Mouse (Mus musculus) CD4-positive, CD25-positive, alpha-beta regulatory T cell, adult 2 months (primary cell): Measurements from ENCODE around the gene Ror1.

ENCODE experiments used
- DNase-seq: peaks from one replicate; pipeline ENCODE4 v3.0.0-alpha.2; 2012; ENCODE audit warnings: low read depth, low spot score

Ror1 gene

DNA sequence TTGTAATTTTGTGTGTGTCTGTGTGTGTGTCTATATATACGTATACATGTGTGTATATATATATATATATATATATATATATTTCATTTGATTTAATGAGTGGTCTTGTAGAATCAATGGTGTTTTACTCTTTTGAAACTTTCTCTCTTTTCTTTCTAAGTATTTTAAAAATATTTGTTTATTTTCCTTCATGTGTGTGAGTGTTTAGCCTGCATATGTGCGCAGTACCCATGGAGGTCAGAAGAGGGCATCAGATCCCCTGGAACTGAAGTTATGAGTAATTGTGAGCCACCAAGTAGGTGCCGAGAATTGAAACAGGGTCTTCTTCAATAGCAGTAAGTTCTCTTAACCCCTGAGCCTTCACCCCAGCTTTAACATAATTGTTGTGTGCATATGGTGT is 20.8 kb downstream of the Ror1 start:
- no peak for DNase-seq

DNA sequence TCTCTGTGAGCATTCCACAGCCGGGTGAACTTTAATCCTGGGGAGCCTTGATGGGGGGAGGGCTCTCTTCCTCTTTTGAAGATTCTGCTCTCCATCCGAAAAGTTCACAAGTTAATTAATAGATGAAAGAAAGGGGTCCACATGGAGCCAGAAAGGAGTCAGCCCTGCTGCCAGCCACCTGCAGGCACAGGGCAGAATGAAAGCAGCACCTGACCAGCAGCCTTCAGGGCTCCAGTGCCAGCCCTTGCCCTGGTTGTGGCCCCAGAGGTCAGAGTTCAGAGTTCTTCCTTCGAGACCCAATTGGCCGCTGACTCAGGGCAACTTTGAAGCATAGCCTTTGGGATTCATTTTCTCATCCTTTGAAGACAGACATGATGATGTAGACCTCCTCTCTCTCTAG is 23.1 kb downstream of the Ror1 start:
- no peak for DNase-seq

DNA sequence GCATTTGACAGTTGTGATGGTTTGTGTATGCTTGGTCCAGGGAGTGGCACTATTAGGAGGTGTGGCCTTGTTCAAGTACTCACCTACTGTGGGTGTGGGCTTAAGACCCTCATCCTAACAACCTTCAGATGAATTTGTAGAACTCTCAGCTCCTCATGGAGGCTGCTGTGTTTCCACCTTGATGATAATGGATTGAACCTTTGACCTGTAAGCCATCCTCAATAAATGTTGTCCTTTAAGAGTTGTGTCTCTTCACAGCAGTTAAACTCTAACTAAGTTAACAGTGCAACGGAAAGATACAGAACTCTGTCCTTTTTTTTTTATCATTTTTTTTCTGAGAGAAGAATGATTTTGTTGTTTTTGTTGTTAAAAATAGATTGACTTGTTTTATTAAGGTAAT is 23.8 kb downstream of the Ror1 start:
- no peak for DNase-seq

DNA sequence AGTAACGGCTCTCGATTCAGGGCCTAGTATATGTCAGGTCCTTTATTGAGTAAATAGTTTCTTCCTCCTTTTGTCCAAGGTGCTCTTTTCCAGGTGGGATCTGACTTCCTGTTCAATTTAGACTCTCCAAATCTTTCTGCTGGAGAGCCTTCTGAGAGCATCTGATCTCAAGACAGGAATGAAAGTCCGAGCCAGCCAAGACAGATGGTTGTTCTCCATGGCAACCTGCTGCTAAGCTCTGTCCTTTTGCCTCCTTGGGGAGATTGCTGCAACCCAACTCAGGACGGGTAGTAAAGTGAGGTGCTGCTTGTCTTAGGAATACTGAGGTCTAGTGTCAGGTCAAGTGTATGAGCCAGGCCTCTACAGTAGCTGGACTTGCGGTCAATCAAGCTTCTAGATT is 25.0 kb downstream of the Ror1 start:
- DNase-seq: no peak

DNA sequence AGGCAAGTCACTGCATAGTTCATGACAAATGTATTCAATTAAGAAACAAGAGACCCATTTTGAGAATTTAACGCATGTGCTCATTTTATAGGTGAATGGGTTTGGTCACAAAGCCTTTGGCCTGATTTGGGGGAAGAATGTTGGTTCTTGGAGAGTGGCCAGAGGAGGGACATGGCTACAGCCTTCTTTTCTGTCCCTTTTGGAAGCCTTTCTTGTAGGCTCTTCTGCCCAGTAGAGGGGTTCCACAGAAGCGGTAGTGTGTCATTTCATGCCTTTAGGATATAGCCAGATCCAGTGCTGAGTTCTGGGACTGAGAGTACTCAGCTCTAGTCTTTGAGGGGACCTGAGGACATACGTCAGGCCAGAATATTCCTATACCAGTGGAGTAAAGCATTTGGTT is 26.8 kb downstream of the Ror1 start:
- no peak for DNase-seq

DNA sequence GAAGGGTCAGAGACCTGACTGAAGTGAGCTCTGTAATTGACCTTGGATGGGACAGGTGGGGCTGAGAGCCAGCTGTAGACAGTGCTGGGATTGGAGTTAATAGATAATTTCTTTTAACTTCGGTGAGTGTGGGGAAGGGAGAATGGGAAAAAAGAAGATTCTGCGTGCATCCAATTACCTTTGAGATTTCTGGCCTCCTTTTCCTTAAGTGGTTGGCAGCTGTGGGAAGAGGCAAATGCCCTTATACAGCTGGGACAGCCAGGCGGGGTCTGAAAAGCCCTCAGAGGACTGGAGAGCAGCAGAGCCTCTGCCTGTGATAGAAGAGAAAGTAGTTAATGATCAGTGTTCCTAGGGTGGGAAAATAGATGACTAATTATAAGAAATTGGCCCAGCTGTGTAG is 27.9 kb downstream of the Ror1 start:
- no peak for DNase-seq

DNA sequence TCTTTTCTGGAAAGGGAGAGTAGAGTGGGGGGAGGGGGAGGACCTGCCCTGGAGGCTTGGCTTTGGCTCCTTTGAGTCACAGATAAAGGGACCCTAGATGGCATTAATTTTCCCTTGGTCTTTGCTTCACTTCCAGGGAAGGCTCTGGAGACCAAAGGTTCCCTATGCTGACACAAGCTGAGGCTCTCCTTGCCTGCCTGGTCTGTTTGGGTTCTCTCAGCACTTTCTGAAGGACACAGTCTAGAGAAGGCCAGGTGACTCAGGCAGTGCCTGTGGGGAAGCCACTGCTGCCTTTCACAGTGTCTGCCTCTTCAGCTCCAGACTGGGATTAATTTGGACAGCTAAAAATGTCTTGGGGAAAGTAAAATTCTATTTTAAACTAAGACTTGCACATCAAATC is 28.5 kb downstream of the Ror1 start:
- DNase-seq: no peak

DNA sequence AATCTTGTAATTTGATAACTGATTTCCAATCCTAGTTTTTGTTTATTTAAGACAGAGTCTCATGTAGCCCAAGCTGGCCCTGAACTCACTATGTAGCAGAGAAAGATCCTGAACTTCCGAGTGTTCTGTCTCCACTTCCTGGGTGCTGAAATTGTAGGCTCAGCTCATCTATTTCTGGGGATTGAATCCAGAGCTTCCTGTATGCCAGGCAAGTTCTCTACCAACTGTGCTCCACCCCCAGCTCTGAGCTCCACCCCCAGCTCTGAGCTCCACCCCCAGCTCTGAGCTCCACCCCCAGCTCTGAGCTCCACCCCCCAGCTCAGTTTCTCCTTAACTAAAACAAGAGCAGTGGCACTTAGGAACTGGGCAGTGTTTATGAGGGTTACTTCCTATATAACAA is 29.3 kb downstream of the Ror1 start:
- no peak for DNase-seq

DNA sequence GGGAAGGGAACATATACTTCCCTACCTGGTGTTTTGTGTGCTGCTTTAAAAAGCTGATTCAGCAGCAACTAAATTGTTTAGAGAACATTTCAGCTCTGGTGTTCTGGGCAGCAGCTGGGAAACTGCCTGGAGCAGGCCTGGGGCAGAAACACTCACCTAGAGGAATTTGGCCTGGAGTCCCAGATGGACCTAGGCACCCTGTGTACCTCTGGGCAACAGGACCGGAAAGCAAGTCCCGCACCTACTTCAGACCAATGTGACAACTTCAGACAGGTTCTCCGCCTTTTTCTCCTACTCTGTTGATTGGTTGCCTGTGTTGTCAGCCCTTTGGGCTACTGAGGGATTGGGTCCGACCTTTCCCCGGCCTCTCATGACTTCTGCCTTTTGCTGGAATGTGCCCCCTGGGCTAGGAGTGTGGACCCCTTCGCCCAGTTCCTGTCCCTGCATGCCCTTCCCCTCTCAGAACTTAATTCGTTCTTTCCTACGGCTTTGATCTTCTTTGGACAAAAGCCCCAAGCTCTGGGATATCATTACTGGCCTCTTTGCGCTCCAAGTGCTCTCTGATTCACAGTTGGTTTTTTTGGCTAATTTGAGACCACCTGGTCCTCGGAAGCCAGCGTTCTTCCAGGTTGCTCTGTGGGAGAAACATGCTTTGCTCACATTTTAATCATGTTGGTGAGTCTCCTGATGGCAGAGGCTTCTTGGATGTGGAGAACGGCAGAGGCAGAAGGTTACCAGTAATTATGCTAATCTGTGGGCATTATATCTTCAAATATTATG is 31.1 kb downstream of the Ror1 start:
- DNase-seq: no peak

DNA sequence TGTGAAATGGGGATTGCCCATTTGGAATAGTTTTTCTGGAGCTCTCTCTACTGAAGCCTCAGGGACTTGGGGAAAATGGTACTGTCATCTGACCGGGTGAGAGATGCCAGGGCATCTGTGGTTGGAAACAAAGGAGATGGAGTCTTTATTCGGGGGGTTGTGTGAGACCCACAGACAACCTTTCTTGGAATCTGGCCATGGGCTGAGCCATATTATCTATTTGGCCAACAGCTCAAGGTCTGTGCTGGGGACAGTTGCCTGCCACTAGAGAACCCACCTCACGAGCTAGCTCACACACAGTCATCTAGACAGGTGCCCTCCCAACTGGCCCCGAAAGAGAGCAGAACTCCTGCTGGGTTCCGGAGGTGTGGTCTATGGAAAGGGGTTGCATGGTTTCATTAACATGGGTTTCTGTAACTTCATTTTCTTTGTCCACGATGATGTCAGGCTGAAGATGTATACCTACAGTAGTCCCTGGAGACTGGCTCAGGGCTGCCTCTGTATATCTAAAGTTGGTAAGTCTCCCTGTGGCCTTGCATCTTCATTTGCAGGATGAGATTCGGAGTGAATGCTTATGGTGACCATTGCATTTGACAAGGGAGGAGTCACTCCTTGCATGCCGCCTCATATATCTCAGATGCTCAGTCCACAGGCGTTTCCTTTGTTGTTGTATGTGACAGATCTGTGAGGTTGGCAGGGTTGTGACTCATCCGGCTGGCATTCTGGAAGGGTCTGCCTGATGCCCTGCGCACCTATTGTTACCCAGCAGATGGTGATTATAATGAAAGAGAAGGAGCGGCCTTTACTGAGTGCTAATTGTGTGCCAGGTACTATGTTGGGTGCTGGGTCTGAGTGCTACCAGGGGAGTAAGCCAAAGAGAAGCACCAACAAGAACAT is 32.7 kb downstream of the Ror1 start:
- DNase-seq: no peak

DNA sequence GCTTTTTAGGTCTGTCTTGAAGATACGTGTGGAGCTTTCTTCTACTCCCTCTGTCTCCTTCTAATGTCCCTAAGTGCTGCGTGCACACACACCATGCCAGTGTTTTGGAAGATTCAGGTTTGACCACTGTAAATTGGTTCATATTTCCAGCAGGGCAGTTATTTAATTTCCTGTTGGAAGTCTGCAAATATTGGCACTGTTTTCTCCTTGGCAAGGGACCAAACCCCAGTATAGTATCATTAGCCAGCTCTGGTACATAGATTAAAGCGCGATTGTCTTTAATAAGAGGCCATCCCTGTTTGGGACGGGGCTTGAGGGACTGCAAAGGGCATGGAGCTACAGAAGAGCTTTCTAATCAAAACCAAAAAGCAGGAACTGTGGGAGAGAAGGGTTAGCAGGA is 33.6 kb downstream of the Ror1 start:
- no peak for DNase-seq

DNA sequence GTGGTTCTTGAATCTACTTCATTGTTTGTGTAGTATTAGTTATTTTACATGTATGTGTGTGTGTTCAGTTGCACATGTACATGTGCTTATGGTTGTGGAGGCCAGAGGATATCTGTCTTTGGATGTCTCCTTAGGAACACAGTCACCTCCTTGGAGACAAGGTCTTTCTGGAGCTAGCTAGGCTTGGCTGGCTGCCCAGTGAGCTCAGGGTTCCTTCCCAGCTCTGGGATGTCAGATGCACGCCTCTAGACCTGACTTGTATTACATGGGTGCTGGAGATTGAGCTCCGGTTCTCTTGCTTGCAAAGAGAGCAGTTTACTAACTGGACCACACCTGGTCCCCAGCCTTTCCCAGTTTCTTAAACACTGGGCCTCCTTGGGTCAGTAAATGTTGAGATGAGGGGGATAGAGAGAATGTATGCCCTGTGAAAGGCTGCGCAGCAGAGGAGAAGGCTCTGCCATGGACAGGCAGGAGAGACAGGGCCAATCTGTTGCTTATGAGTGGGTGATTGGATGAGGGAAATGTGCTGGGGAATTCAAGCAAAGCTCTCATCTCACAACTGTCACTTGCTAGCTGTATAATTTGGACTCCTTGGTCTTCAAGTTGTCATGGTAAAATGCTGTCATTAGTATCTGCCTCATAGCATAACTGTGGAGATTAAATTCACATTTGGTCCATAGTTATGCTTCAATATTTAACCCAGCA is 35.3 kb downstream of the Ror1 start:
- no peak for DNase-seq

DNA sequence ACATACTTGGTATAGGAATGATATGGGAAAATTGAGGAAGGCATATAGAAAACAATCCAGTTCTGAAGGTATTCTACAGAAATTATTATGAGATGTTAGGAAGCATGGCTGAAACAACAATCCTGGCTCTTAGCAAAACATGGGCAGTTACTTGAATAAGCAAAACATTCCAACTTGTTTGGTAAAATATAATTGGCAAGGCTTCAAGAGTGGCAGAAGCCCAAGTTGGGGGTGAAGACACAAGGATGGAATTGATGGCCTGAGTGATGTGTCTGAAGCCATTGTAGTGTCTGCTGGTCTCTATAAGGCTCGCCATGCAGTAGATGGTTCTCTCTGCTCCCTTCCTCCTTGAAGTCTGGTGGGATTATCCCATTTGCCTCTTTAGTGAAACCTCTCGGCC is 35.9 kb downstream of the Ror1 start:
- DNase-seq: no peak

DNA sequence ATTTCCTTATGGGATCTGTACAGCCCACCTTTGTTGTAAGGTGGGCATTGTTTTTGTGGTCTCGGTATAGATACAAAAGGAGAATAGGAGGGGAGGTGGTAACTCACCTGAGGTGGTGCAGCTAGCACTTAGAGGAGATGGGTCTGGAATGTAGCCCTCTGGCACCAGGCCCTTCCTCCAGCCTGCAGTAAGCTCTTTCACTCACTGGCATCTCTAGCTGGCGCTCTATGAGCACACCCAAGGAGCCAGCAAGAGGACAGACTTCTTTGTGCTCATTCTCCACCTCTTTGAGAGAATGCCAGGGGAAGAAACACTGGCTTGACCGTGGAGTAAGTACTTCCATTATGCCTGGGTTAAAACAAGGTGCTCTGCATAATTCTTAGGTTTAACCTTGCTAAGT is 36.7 kb downstream of the Ror1 start:
- no peak for DNase-seq

DNA sequence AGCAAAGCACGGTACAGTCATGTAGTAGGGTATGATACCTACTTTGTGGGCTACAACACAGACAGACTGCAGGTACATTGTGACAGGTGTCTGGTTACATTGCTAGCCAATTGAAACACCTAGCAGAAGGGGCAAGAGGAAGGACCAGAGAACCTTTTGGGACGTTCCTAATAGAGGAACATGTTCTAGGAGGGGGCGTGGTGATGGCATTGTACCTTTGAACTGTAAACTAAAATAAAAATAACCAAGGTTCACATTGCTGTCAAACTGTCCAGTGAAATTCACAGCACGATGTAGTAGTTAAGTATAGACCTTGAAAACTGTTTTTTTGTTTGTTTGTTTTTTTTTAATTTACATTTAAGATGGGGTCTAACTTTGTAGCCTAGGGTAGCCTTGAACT is 40.5 kb downstream of the Ror1 start:
- DNase-seq: no peak

DNA sequence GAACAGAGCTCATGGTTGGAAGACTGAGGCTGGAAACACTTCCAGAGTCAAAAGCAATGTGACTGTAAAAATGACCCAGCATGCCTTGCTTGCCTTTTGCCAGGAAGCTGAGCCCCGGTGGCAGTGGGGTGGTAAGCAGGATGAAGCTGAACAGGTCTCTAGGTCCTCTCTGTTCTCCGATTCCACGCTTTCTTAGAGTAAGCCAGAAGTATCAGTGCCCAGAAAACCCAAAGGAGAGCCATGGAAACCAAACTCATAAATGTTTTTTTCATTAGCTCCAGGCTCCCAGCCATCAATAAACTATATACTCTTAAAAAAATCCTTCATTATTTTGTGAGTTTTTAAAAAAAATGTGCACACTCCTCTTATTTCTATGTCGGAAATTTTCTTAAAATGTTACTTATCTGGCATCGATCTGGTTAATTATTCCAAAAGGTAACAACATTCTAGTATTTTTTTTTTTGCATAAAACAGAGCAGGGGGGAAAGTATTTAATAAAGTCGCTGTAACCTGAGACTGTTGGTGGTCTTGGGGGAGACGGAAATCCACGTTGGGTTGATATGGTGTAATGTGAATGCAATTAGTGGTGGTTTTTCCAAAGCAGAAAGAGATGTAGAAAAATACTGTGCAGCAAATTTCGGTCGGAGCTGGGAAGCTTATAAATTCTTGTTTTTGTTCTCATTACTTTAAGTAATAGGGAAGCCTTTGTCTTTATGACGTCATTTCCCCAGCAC is 41.7 kb downstream of the Ror1 start:
- no peak for DNase-seq

DNA sequence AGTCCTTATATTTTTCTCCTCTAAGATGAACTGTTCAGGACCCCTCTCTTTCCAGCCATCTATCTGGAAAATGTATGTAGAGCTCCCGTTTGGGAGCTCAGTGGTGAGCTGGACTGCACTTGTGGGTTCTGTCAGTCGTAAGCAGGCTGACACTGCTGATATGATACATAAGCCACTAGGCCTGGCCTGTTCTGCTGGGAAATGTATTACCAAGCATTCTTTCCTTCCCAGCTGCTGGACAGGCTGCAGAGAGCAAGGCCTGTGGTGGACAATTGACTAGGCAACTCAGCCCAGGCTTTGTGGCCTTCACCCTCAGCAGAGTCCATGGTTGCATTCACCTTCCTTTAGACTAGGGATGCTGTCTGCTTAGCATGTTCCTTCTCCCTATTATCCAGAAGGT is 46.0 kb downstream of the Ror1 start:
- no peak for DNase-seq

DNA sequence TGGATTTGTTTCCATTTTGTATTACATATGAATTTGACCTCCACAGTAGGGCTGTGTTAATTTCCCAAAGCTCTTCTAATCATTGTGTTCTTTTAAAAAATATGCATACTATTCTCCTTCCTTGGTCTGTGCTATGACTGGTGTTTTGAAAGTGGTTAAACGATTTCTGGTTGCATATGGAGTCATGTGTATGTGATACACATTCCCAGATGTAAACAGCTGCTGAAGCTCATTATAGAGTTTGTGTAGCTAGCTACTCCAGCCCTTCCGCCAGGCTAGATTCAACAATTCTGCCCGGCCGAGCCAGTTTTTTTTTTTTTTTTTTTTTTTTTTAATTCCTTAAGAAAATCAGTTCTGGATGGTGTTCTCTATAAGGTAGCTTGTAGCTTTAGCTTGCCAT is 49.2 kb downstream of the Ror1 start:
- no peak for DNase-seq

DNA sequence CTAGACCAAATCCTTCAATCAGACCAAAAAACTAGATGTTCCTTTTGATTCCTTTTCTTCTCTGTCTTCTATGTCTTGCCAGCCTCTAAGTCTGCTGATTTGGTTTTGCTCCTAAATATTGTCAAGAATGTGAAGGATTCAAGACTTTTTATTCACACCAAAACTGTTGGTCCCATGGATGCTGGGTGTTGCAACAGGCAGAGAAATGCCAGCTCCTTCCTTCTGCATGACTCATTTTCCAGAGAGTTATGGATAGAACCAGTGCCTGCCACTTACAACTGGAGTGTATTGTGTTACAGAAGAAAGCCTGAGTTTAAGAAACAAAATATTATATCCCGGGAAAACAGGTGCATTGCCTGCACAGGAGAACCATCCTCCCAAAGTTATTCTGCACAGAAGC is 55.2 kb downstream of the Ror1 start:
- DNase-seq: no peak

DNA sequence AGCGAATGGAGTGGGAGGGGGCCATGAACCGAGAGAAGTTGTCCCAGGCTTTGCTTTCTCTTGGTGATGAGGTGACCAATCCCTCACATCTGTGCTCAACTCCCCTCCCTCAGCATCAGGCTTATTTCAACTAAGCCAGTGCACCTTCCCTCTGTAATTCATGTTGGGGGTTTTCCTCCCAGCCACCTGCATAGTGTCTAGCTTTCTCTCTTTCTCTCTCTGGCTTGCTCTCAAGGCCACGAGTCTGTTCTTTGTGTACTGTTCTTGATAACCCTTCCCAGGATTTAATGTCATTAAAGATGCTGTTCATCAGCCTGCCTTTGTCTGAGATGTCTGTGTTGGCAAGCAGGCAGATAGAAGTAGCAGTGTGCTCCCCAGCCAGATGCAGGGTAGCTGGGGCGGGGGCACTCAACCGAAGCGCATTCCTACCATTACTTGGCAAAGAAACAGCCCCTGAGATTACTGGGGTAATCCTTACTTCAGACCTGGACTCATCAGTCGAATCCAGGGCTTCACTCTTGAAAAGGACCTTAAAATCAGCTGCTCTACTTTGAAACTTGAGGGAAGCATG is 59.1 kb downstream of the Ror1 start:
- no peak for DNase-seq

DNA sequence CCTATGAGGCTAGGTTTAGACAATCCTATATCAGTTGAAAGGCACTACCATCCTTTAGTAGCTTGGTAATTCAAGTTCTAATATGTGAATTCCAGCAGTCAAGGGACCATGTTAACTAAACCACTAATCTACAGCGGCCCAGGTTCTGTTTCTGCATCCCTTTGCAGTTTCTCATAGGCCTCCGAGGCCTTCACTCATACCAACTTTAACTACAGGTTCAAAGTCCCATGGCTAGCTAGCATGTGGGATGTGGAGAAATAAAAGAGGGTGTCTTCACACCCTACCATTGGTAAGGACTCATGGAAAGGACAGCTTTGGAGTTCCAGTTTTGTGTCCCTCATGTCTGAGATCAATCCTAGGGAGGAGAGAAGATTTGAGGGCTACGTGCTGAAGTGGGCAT is 60.1 kb downstream of the Ror1 start:
- DNase-seq: no peak

DNA sequence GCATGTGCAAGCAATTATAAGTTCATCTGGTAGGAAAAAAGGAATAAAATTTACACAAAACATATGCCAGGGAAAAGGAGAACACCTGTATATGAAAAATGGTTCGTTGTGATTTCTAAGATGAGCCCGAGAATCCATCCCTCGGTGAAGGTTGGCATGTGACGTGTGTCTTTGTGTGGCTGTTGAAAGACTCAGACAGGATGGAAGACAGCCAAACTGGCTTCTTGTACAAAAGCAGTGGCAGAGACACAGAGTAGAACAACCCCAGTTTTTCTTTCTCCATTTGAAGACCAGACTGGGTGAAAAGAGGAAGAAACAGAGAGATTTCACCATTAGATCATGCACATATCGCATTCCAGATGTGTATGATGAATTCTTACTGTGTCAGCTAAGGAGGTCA is 62.8 kb downstream of the Ror1 start:
- DNase-seq: no peak
